Mouse (Mus musculus): ENCODE measurements around the gene Uba2.
A peak's percentile ranks its signal among the peaks of the same experiment; 100 is the strongest.

DNA sequence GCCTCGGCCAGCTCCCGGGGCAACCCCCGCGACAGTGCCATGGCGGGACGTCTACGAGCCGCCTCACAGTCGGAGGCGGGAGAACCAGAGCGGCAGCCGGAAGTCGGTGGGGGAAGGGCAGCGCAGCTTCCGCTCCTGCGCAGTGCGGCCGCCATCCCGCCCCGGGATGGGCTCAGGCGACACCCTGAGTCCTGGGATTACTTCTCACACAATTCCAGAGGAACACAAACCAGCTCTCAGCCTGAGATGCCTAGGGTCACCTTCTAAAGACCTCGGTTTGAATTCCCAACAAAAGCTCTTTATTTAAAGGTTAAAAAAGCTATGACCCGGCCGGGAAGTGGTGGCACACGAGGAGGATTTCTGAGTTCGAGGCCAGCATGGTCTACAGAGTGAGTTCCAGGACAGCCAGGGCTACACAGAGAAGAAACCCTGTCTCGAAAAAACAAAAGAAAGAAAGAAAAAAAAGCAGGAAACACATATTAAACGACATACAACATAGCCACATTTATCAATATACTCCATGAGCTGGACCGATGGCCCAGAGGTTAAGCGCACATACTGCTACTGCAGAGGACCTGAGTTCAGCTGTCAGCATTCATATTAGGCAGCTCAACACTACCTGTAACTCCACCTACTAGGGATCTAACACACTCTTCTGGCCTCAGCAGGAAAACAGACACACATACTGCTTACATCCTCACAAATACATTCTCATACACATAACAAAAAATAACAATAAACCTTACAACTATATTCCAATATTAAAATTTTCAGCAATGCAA is 738 bp downstream of the Uba2 start:
- TF ChIP-seq CTCF (IDR thresholded peaks at IDR 0.05; ENCODE audit: extremely low read depth, insufficient read length, insufficient replicate concordance, low read depth, low read length) (no peak), POLR2A (IDR thresholded peaks at IDR 0.05; ENCODE audit: low read depth, low read length) (peak; percentile 72)
